Mouse (Mus musculus): ENCODE results near the gene Kazald1.
"Not testable (repeated sequence)": the region's sequence is repeated elsewhere in the genome, so short reads cannot be mapped to it uniquely, and the experiment has no call there.

Kazald1 gene

GRCm38 (mm10) chr19:45074580-45075322 lies at the start of gene Kazald1:
Gene Kazald1 (plus strand): TSS chr19:45075241.
- DNase-seq, result peak; percentile 94

GRCm38 (mm10) chr19:45025937-45026568 lies 49.0 kb upstream of the Kazald1 start:
- no peak for DNase-seq

GRCm38 (mm10) chr19:45026958-45027670 lies 47.9 kb upstream of the Kazald1 start:
- no peak for DNase-seq

DNA sequence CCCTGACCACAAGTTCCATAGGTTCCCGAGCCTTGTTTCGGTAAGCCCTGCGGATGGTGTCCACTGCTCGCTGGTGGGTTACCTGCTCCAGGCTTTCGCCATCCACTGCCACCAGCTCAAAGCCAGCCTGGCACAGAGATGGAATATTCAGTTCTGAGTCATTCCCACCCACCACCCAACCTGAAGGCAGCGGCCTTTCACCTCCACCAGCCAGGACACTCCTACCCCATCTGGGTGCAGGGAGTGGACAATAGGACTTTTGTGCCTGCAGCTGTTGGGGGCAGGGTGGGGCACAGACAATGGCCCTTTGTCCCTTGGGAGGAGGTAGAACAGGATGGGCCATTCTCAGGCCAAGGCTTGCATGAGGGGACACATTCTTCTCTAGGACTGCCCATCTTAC lies 47.2 kb upstream of the Kazald1 start:
- no peak for DNase-seq

DNA sequence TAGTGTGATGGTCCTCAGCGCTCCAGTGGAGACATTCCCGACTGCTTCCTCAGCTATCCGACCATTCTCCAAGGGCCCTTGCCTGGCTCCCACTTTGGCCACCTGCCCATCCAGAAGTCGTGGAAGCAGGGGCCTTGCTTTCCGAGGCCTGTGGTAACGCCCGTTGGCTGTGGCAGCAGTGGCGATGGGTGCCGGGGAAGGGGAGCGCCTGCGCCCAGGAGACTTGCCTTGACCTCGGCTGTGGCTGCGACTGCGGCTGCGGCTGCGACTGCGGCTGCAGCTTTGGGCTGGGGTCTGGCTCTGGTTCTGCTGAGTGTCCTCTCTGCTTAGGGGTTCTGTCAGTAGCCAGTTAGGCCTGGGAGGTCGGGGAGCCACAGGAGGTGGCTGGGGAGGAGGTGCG lies 46.3 kb upstream of the Kazald1 start:
- no peak for DNase-seq

GRCm38 (mm10) chr19:45029571-45029970 lies 45.5 kb upstream of the Kazald1 start:
- DNase-seq, result no peak

DNA sequence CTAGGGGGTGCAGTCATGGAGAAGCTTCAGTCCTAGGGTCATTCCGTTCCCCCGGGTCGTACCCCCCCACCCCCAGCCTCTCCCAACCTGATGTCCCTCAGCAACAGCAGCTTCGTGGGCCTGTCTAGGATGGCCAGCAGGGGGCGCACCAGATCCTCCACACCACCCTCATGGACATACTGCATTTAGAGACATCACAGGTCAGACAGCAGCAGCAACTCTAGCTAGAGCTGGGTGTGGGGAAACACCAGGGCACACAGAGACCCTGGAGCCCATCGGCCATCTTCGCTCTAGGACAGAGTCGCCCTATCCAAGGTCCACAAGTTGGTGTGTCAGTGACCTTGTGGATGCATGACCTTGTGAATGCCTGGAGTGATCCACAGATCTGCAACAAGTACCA lies 44.9 kb upstream of the Kazald1 start:
- no peak for DNase-seq

- DNase-seq, result peak; percentile 87
These were observed 44.0 kb upstream of the Kazald1 start for GRCm38 (mm10) chr19:45030746-45031693.

- peak; percentile 76 for DNase-seq
These were observed 43.3 kb upstream of the Kazald1 start for GRCm38 (mm10) chr19:45031780-45032179.

DNA sequence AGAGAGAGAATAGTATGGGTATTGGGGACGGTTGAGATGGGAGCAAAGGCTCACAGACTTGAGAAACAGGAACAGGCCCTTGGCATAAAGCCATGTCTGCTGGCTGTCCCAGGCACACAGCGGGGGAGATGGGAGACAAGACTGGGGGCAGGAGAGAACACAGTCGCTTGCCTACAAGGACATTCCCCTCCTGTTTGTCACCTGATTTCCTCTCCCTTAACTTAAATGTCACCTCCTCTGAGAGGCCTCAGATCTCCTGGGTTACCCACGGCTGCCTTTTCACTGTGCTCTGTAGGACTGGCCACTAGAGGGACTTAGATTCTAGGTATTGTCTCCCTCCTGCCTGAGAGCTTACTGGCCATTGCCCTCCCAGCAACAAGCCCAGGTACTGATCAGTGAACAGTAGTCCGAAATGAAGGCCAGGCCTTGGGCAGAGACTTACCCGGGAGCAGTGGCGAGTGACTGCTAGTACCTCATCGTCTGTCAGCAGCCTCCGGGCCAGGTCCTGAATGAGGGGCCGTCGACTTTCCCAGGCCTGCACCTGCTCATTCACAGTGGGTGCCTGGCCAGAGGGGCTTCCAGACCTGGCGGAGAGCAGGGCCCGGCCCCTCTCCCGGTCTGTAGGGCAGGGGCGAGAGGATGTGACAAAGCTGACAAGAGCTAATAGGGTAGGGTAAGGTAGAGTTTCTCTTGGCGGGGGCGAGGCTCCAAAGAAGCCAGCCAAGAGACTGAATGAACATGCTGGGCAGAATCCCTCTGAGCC lies 42.3 kb upstream of the Kazald1 start:
- DNase-seq, result no peak

- no peak for DNase-seq
These were observed 38.2 kb upstream of the Kazald1 start for GRCm38 (mm10) chr19:45036867-45037266.

- DNase-seq, result not testable (repeated sequence)
These were observed 36.8 kb upstream of the Kazald1 start for GRCm38 (mm10) chr19:45038198-45038597.

DNA sequence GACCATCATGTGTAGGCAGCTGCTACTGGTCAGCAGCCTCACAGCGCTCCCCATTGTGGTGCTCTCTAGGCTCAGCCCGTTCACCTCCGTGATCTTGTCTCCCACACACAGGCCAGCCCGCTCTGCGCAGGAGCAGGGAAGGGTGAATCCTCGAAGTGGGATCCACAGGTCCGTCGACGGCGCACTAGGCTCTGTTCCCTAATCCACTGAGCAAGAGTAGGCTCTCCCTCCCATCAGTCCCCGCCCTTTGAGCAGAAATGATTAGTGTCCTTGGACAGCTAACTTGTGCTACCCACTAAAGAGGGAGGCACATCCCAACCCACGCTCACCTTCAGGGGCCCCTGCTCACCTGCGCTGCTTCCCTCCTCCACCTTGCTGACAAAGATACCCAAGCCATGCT lies 34.8 kb upstream of the Kazald1 start:
- DNase-seq, result no peak

DNA sequence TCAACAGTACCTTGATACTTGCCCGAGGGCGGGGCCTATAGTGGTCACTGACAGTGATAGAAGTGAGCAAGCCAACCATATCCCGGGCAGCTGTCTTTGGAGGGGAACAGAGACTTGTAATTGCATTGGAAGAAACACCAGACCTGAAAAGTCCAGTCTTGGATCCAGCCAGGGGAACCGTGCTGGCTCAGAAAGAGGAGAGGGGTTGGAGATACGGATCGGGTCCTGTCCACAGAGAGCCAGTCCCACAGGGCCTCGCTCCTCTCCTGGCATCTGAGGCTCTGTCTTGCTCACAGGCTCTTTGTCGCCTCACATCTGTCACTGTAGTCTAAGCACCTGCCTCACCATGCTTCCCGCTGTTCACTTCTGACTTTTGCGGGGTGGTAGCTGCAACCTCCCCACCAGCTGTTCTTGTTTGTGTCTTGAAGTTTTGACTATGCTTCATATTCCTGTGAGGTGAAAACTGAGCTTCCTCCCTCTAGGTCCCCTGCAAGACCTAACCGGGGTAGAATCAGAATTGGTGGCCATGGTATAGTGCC lies 30.6 kb upstream of the Kazald1 start:
- DNase-seq, result no peak

DNA sequence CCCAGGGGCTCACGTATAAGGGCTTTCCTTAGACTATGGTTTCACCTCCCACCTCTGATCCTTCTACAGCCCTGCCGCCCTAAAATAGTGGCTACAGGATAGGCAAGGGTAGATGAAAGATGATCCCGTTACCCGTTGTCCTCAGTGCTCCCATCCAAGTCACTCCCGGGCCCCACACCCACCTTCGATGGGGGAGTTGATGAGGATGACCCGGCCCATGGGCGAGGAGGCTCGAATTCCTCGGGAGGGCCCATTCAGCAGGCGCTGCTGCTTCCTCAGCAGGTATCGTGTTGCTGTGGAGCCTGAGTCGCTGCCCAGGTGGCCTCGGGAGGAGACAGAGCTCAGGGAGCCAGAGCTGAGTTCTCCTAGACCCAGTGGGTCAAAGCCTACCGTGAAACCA lies 29.8 kb upstream of the Kazald1 start:
- no peak for DNase-seq

GRCm38 (mm10) chr19:45045651-45046050 lies 29.4 kb upstream of the Kazald1 start, which contains the start of gene Pdzd7:
Gene Pdzd7 (minus strand): TSS chr19:45045717.
- no peak for DNase-seq

DNA sequence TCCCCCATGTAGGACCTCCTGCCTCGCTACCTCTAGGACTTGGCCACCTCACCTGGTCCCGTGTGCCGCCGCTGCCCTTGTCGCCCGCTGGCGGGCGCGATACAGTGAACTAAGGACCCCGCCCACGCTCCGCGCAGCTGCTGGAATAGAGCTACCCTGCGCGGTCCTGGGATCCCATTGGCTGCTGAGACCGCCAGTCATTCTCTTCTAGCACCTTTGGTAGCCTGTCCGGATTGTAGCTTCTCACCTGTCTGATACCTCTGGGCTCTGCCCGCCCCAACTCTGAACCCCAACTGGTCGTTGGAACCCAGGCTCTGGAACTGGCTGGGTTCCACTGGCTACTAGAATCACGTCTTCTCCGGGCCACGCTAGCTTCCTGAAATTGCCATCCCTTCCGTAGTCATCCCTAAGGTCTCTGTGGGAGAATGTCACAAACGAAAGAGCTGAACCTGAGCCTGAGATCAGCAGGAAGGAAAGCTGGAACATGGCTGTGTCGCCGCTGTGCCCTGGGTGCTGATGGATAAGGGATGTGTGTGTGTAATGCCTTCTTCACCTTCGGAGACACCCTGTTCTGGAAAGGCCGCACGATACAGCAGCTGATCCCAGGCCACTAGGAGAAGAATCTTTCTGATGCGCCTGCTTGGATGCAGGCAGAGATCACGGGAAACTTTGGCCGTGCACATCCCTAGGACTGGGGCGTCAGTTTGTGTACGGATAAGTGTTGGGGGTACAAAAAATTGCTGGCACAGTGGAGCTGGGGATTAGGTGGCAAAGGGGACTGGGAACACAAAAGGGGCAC lies 28.3 kb upstream of the Kazald1 start:
- DNase-seq, result peak; percentile 92

- DNase-seq, result peak; percentile 94
These were observed 27.6 kb upstream of the Kazald1 start, which contains the start of gene Sfxn3 for GRCm38 (mm10) chr19:45047417-45047934. Gene Sfxn3 (plus strand): TSS chr19:45047503.

GRCm38 (mm10) chr19:45047935-45048643 lies 27.0 kb upstream of the Kazald1 start:
- DNase-seq, result peak; percentile 93
